Mouse (Mus musculus): ENCODE measurements at regions not wholly inside any gene's neighbourhood (a gene's known extent, or its start where the extent isn't known, plus 50 kb on each side); places are given as distances from the start of the nearest gene placed in this dataset.

DNA sequence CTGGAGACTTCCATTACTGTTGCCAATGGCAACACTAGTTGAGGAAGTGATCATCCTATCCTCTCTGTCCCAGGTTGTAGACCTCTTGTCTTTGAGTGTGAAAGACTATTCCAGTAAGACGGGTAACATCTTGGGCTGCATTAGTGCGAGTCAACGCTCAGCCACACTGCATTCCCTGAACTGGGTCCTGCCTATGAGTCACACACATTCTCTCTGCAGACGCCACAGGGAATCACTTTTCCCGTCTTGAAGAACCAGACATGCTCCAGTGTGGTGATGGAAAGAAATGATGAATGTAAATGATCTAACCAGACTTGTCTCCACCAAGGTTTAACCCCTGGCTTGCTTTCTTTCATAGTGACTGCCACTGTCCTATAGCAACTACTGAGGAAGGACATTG is 199.1 kb upstream of the Maf start:
- TF ChIP-seq CTCF (IDR thresholded peaks at IDR 0.05; ENCODE audit: borderline replicate concordance, insufficient read depth, low read depth, low read length) (no peak), POLR2A (IDR thresholded peaks at IDR 0.05; ENCODE audit: borderline replicate concordance, insufficient read depth, low read length) (no peak)

Data from cerebellum, adult 2 months (tissue).